Mouse (Mus musculus) testis, adult 2 months (tissue): ENCODE measurements around the gene C1rb. TPM values are rescaled to one million over a fixed set of nuclear protein-coding genes. Genes with fewer than 3 reads are reported as not detected.
"Not testable (repeated sequence)": the region's sequence is repeated elsewhere in the genome, so short reads cannot be mapped to it uniquely, and the experiment has no call there.

Experiments used
- H3K27ac ChIP-seq: fragments of 200-500 bp; 2 replicates; pipeline ENCODE4 v1.5.1; 2012; ENCODE audit warnings: low read depth, low read length; ENCODE audit not compliant: control insufficient read depth, insufficient read depth
- H3K27me3 ChIP-seq: fragments of 200-500 bp; 2 replicates; pipeline ENCODE4 v1.6.1; 2012; ENCODE audit warnings: mild to moderate bottlenecking, low read length, moderate library complexity; ENCODE audit not compliant: control insufficient read depth, insufficient read depth
- H3K36me3 ChIP-seq: fragments of 200-500 bp; 2 replicates; pipeline ENCODE4 v1.6.1; 2012; ENCODE audit warnings: mild to moderate bottlenecking, low read length; ENCODE audit not compliant: control insufficient read depth, insufficient read depth
- H3K4me1 ChIP-seq: fragments of 200-500 bp; 2 replicates; pipeline ENCODE4 v1.6.1; 2012; ENCODE audit warnings: low read length; ENCODE audit not compliant: control insufficient read depth, insufficient read depth
- H3K4me3 ChIP-seq: fragments of 200-500 bp; 2 replicates; pipeline ENCODE4 v1.5.1; 2012; ENCODE audit warnings: low read depth, mild to moderate bottlenecking, low read length, moderate library complexity, mixed read lengths; ENCODE audit not compliant: control insufficient read depth
- CTCF ChIP-seq: fragments of 200-500 bp; IDR thresholded peaks from 2 replicates; pipeline ENCODE4 v1.5.1; 2012; ENCODE audit warnings: low read depth, mild to moderate bottlenecking, inconsistent platforms, low read length, moderate library complexity; ENCODE audit not compliant: control insufficient read depth, insufficient read depth, insufficient replicate concordance
- POLR2A ChIP-seq: fragments of 200-500 bp; IDR thresholded peaks from 2 replicates; pipeline ENCODE4 v1.6.1; 2012; ENCODE audit warnings: low read depth, mild to moderate bottlenecking, inconsistent platforms, low read length, moderate library complexity; ENCODE audit not compliant: control insufficient read depth
- polyA plus RNA-seq: library from polyadenylated mRNA; depleted of rRNA; stranded (reverse); fragments of >200 nt; gene quantifications from 2 replicates; pipeline ENCODE4 v1.2.3, GENCODE M21; 2012

The C1rb gene
- polyA plus RNA-seq, 1 experiment: 0.06 TPM

DNA sequence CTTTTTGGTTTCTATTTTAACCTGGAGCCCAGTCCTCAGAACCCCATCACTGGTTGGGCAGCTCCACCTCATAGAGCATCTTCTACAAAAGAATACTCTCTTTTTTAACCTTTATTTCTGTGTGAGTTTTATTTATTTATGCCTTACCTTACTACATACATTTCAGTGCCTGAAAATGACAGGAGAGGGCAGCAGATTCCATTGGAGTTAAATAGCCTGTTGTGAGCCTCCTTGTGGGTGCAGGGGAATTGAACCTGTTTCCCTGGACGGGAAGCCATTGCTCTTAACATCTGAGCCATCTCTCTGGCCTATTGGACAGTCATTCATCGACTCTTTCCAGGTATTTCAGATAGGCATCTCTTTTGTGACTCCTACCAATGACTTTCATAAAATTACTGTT, 24.7 kb upstream of the C1rb start:
- no peaks in the 10 kb centered on the region for H3K27me3 ChIP-seq
- no peaks in the 10 kb centered on the region for H3K4me1 ChIP-seq
- no peaks in the 10 kb centered on the region for H3K36me3 ChIP-seq
- no peak overlapping the region for H3K4me3 ChIP-seq
- TF ChIP-seq POLR2A (no peak), CTCF (no peak)
- H3K27ac ChIP-seq: no peak overlapping the region

DNA sequence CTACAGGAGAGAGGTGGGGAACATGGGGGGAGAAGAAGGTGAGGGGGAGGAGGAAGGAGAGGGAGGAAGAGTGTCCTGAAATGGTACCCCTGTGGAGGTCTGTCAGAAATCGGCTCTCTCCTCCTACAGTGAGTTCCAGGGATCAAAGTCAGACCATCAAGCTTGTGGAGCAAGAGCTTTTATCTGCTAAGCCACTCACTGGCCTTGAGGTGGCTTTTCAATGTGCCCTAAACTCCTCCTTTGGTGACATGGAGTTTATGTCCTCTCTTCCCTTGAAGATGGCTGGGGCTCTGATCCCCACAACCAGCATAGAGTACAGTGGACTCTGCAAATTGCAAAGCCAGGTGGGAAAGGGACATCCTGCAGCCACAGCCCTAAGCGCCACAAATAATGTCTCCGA, 22.1 kb upstream of the C1rb start:
- not testable (repeated sequence) for H3K4me3 ChIP-seq, H3K27ac ChIP-seq, H3K36me3 ChIP-seq, H3K4me1 ChIP-seq, H3K27me3 ChIP-seq

DNA sequence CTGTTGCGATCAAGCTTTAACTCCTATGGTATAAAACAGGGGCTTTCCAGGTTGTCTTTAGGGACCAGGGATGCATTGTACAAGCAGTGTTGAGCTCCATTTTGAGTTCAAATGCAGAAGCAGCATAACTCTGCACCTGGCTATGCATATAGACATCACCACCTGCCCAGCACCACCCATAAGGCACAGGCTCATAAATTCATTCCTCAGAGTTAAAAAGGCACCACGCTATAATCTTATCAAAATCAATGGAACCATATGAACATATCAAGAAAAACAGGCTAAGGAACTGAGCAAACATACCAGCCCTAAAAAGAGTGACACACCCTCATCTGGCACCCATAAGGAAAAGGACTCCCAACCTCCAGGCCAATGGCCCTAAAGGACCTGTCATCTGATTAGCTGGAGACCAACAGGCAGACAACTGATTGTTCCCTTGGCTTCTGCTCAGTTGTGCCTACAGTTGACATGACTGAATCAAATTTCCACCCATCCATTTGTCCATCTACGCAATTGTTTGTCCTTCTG, 21.0 kb upstream of the C1rb start:
- Histone ChIP-seq H3K27me3 (no peaks in the 10 kb centered on the region), H3K27ac (no peak overlapping the region), H3K36me3 (no peaks in the 10 kb centered on the region), H3K4me1 (no peaks in the 10 kb centered on the region), H3K4me3 (no peak overlapping the region)
- TF ChIP-seq POLR2A (no peak), CTCF (no peak)

DNA sequence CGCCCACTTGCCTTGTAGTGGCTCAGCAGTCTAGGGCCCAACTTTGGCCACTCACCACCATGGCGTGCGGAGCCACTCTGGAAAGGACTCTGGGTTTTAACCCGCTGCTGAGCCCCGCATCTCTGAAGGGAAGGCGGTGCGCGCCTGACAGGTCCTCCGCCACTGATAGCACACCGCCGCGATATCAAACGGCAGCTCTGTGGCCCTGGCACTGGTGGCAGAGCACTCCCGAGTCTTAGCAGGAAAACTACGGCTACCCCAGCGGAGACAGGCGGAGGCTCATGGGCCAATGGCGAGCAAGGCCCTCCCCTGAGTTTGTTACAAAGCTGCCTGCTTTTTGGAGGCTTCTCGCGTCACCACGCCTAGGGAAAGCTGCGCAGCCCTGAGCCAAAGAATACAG, 17.3 kb upstream of the C1rb start:
- Histone ChIP-seq H3K36me3 (no peaks in the 10 kb centered on the region), H3K4me1 (no peaks in the 10 kb centered on the region), H3K4me3 (peak overlapping the region; percentile 32), H3K27ac (no peak overlapping the region), H3K27me3 (no peaks in the 10 kb centered on the region)
- no peak for TF ChIP-seq CTCF
- no peak for TF ChIP-seq POLR2A

DNA sequence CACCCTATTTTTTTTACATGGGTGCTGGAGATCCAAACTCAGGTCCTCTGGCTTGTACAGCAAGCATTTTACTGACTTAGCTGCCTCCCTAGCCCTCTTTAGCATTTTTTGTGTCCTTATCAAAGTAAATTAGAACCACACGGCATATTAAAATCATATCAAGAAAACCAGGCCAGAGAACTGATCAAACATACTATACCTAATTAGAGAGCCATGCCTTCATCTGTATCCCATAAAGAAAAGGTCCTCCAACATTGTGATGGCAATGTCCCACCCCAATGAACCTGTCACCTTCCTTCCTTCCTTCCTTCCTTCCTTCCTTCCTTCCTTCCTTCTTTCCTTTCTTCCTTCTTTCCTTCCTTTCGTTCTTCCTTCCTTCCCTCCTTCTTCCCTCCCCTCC, 14.1 kb upstream of the C1rb start:
- H3K27ac ChIP-seq, H3K27me3 ChIP-seq, H3K4me3 ChIP-seq, H3K4me1 ChIP-seq, H3K36me3 ChIP-seq: not testable (repeated sequence)

DNA sequence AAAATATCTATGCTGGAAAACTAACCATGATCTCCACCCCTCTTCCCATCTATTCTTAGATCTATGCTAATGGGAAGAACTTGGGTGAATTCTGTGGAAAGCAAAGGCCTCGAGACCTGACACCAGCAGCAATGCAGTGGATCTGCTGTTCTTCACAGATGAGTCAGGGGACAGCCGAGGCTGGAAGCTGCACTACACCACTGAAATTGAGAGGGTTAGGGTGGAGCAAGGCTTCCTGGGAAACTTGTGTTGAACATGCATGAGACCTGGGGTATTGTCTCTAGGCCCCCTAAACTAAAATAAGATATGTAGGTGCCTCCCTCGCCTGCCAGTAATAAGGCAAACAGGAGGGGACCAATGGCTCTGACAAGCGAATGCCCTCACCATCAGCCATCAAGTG, 8.9 kb upstream of the C1rb start:
- not testable (repeated sequence) for H3K36me3 ChIP-seq, H3K27me3 ChIP-seq, H3K4me3 ChIP-seq, H3K27ac ChIP-seq, H3K4me1 ChIP-seq

DNA sequence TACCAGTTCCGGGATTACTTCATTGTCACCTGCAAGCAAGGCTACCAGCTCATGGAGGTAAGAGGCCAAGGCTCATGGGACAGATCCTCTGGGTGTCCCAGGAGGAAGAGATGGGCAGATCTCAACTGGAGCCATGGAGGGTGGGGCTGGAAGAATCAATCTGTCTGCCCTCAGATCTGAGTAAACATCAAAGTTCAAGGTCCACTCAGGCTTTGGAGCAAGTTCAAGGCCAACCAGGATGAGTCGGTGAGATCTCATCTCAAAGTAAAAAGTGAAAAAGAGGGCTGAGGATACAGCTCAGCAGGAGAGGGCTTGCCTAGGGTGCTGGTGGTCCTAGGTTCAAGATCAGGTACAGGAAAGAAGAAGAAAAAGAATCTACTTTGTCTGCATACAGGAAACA, 8.5 kb upstream of the C1rb start:
- not testable (repeated sequence) for H3K4me1 ChIP-seq, H3K36me3 ChIP-seq, H3K27me3 ChIP-seq, H3K4me3 ChIP-seq, H3K27ac ChIP-seq

DNA sequence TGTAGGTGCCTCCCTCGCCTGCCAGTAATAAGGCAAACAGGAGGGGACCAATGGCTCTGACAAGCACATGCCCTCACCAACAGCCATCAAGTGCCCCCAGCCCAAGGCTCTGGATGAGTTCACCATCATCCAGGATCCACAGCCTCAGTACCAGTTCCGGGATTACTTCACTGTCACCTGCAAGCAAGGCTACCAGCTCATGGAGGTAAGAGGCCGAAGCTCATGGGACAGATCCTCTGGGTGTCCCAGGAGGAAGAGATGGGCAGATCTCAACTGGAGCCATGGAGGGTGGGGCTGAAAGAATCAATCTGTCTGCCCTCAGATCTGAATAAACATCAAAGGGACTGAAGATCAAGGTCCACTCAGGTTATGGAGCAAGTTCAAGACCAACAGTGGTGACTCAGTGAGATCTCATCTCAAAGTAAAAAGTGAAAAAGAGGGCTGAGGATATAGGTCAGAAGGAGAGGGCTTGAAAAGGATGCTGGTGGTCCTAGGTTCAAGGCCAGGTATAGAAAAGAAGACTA, 5.1 kb downstream of the C1rb start:
- H3K27ac ChIP-seq, H3K27me3 ChIP-seq, H3K36me3 ChIP-seq, H3K4me1 ChIP-seq, H3K4me3 ChIP-seq: not testable (repeated sequence)

DNA sequence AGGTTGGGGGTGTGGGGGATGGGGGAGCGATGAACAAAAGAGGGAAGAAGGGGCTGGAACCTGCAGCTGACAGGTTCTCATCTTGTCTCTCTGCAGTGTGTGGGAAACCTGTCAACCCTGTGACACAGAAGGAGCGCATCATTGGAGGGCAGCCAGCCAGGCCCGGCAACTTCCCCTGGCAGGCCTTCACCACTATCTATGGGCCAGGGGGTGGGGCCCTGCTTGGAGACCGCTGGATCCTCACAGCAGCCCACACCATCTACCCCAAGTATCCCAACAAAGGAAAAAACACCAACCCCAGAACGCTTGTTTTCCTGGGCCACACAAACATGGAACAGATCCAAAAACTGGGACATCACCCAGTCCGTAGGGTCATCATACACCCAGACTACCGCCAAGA, 10.1 kb downstream of the C1rb start:
- H3K4me1 ChIP-seq, H3K36me3 ChIP-seq, H3K27ac ChIP-seq, H3K27me3 ChIP-seq, H3K4me3 ChIP-seq: not testable (repeated sequence)
